ENCODE assay signal across 9 mouse cellular contexts in the genomic region with DNA sequence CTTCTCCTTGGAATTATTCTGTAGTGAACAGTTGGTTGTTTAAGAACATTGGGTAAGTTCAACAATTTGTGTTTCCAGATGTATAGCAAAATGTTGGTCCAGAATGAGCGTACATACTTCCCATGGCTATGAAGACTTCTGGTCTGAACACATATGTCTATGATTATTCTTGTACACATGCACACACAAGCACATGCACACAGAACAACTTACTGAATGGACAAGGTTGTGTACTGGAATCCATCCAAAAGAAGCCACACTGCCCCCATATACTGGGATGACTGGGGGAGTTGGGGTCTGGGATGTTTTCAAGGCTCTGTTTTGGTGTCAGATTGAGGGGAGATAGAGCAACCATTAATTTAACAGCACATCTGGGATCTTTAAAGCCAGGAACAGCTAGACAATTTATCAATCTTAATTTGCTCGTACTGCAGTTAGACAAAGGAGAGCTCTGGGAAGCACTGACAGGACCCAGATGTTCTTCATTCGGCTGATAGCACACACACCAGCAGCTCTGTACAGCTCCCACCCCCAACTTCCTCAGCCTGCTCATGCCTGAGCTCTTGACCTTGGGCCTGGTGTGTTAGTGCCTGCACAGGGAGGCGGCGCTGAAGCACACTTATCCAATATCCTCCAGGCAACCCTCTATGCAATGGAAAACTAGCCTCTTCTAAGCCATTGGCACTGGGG.
DNase-seq lines count a peak whose midpoint lies in the region; ATAC-seq lines count a peak whose summit lies in the region.
"Had no signal": no experiment of that assay in that cellular context is flagged by ENCODE, and none has a peak within 500 bp of the region (broad histone marks: within the 10 kb centered on the region; RNA-seq: fewer than 3 reads in every experiment).

No protein-coding gene starts in this region.

- ATAC-seq in hindbrain, embryonic 15.5 days (ENCODE audit: low FRiP score, low read depth): peak; percentile 73; the same call in 1 of the 2 replicates
- ATAC-seq in limb, embryonic 13.5 days (ENCODE audit: low FRiP score, low read depth): peak; percentile 77

- no peaks in the 10 kb centered on the region for H3K9me3 ChIP-seq in hindbrain, embryonic 15.5 days
- no peaks in the 10 kb centered on the region for H3K9me3 ChIP-seq in limb, embryonic 13.5 days

- no peak overlapping the region for H3K4me3 ChIP-seq in hindbrain, embryonic 15.5 days
- H3K4me3 ChIP-seq in limb, embryonic 13.5 days: no peak overlapping the region

- no peak overlapping the region for H3K4me2 ChIP-seq in hindbrain, embryonic 15.5 days
- H3K4me2 ChIP-seq in limb, embryonic 13.5 days (replicated peaks): no peak overlapping the region

- no peak overlapping the region for H3K9ac ChIP-seq in hindbrain, embryonic 15.5 days
- H3K9ac ChIP-seq in limb, embryonic 13.5 days: no peak overlapping the region

- peak; percentile 29 for DNase-seq in ovary, adult 18-20 months (ENCODE audit: low spot score)
- DNase-seq in ovary, postnatal 10 days (ENCODE audit: low spot score): no peak
- peak; percentile 72 for DNase-seq in yolk sac, embryonic 10.5 days (ENCODE audit: low spot score)
- no peak for DNase-seq in cerebellum, adult 11 months
- no peak for DNase-seq in retina, embryonic 14.5 days (ENCODE audit: low spot score)
- no peak for DNase-seq in spleen, adult 12 weeks (ENCODE audit: low spot score)
- DNase-seq: cerebellum, adult 9-10 months had no signal

- H3K36me3 ChIP-seq in hindbrain, embryonic 15.5 days: no peaks in the 10 kb centered on the region
- H3K36me3 ChIP-seq in limb, embryonic 13.5 days: no peaks in the 10 kb centered on the region

- no peak overlapping the region for H3K27ac ChIP-seq in hindbrain, embryonic 15.5 days (replicated peaks)
- no peak overlapping the region for H3K27ac ChIP-seq in limb, embryonic 13.5 days

- WGBS in hindbrain, embryonic 15.5 days: 69% methylated on average over 5 of the region's 5 CpGs
- 27% methylated on average over 5 of the region's 5 CpGs for WGBS in limb, embryonic 13.5 days

- no peaks in the 10 kb centered on the region for H3K4me1 ChIP-seq in hindbrain, embryonic 15.5 days (replicated peaks)
- H3K4me1 ChIP-seq in limb, embryonic 13.5 days: 0 out of 2 replicates have a peak, but pooled peaks cover 3% of the 10 kb centered on the region

- no peaks in the 10 kb centered on the region for H3K27me3 ChIP-seq in hindbrain, embryonic 15.5 days
- H3K27me3 ChIP-seq in limb, embryonic 13.5 days: no peaks in the 10 kb centered on the region

Comparison
In these comparisons a context has a peak if more than half of its experiments do, and no peak if none do; other contexts are left out.
1. DNase-seq: peak in ovary, adult 18-20 months (single experiment) and yolk sac, embryonic 10.5 days (single experiment); none in ovary, postnatal 10 days (single experiment), cerebellum, adult 11 months (single experiment), retina, embryonic 14.5 days (single experiment) and spleen, adult 12 weeks (single experiment).